Mouse (Mus musculus): ENCODE results near the gene Tns1. TPM values are rescaled to one million over a fixed set of nuclear protein-coding genes. Genes with fewer than 3 reads are reported as not detected.

Tns1 gene
- polyA plus RNA-seq, 1 experiment, result 35.5 TPM

GRCm38 (mm10) chr1:73910111-73910510 lies 214.1 kb downstream of the Tns1 start:
- Histone ChIP-seq H3K4me1 (ENCODE audit: control insufficient read depth, insufficient read depth, low read length) (peaks cover 15% of the 10 kb centered on the region), H3K27ac (ENCODE audit: insufficient read depth, low read depth, low read length) (no peak overlapping the region), H3K4me3 (ENCODE audit: insufficient read depth, low read length) (no peak overlapping the region)
- TF ChIP-seq POLR2A (IDR thresholded peaks at IDR 0.05; ENCODE audit: borderline replicate concordance, low read depth, low read length) (no peak), CTCF (IDR thresholded peaks at IDR 0.05; ENCODE audit: low read depth, low read length) (no peak)

- Histone ChIP-seq H3K4me1 (ENCODE audit: control insufficient read depth, insufficient read depth, low read length) (peaks cover 8% of the 10 kb centered on the region), H3K4me3 (ENCODE audit: insufficient read depth, low read length) (no peak overlapping the region), H3K27ac (ENCODE audit: insufficient read depth, low read depth, low read length) (no peak overlapping the region)
- TF ChIP-seq CTCF (IDR thresholded peaks at IDR 0.05; ENCODE audit: low read depth, low read length), result no peak
- TF ChIP-seq POLR2A (IDR thresholded peaks at IDR 0.05; ENCODE audit: borderline replicate concordance, low read depth, low read length), result no peak
These were observed 214.9 kb downstream of the Tns1 start for GRCm38 (mm10) chr1:73909191-73909983.

- Histone ChIP-seq H3K4me3 (ENCODE audit: insufficient read depth, low read length) (no peak overlapping the region), H3K27ac (ENCODE audit: insufficient read depth, low read depth, low read length) (no peak overlapping the region), H3K4me1 (ENCODE audit: control insufficient read depth, insufficient read depth, low read length) (0 out of 2 replicates have a peak, but pooled peaks cover 1% of the 10 kb centered on the region)
- TF ChIP-seq CTCF (IDR thresholded peaks at IDR 0.05; ENCODE audit: low read depth, low read length) (no peak), POLR2A (IDR thresholded peaks at IDR 0.05; ENCODE audit: borderline replicate concordance, low read depth, low read length) (no peak)
These were observed 215.9 kb downstream of the Tns1 start for GRCm38 (mm10) chr1:73908081-73908960.

- Histone ChIP-seq H3K27ac (ENCODE audit: insufficient read depth, low read depth, low read length) (no peak overlapping the region), H3K4me3 (ENCODE audit: insufficient read depth, low read length) (no peak overlapping the region), H3K4me1 (ENCODE audit: control insufficient read depth, insufficient read depth, low read length) (no peaks in the 10 kb centered on the region)
- no peak for TF ChIP-seq POLR2A (IDR thresholded peaks at IDR 0.05; ENCODE audit: borderline replicate concordance, low read depth, low read length)
- TF ChIP-seq CTCF (IDR thresholded peaks at IDR 0.05; ENCODE audit: low read depth, low read length), result no peak
These were observed 217.1 kb downstream of the Tns1 start for GRCm38 (mm10) chr1:73907166-73907565.

DNA sequence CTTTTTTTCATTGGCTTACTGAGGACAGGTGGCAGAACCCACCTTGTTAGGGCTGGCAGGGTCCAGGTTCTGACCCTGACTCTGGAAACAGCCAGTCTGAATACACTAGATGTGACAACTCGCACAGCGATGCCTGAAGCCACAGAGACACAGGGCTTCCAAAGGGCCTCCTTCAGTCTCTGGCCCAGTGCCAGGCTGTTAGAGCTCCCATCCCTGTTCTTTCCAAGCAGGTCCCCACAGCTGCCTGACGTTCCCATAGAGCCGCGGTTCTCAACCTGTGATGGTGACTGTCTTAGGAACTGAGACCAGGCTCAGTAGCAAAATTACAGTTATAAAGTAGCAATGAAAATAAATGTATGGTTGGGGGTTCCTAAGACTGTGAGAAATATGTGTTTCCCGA lies 217.9 kb downstream of the Tns1 start:
- no peak for TF ChIP-seq CTCF (IDR thresholded peaks at IDR 0.05; ENCODE audit: low read depth, low read length)
- H3K4me3 ChIP-seq (ENCODE audit: insufficient read depth, low read length), result no peak overlapping the region
- H3K27ac ChIP-seq (ENCODE audit: insufficient read depth, low read depth, low read length), result no peak overlapping the region
- H3K4me1 ChIP-seq (ENCODE audit: control insufficient read depth, insufficient read depth, low read length), result no peaks in the 10 kb centered on the region

DNA sequence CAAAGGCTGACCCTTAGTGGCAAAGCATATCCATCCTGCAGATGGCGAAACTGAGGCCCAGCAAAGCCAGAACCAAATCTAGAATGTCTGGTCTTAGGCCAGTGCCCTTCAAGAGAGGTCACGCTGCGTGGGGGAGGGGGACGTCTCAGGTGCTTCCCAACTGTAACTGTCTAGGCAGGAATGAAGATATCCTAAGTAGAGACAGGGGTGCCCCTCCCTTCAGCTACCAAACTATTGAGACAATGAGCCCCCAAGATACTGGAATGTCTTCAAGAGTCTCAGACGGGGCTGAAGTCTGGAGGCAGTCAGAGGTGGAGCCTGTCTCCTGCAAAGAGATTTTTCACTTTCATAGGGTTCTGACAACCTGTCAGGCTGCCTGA lies 218.4 kb downstream of the Tns1 start:
- H3K4me3 ChIP-seq (ENCODE audit: insufficient read depth, low read length), result no peak overlapping the region
- H3K4me1 ChIP-seq (ENCODE audit: control insufficient read depth, insufficient read depth, low read length), result no peaks in the 10 kb centered on the region
- TF ChIP-seq CTCF (IDR thresholded peaks at IDR 0.05; ENCODE audit: low read depth, low read length), result no peak
- TF ChIP-seq POLR2A (IDR thresholded peaks at IDR 0.05; ENCODE audit: borderline replicate concordance, low read depth, low read length), result no peak
- no peak overlapping the region for H3K27ac ChIP-seq (ENCODE audit: insufficient read depth, low read depth, low read length)

GRCm38 (mm10) chr1:73905111-73905810 lies 219.0 kb downstream of the Tns1 start:
- H3K4me1 ChIP-seq (ENCODE audit: control insufficient read depth, insufficient read depth, low read length), result no peaks in the 10 kb centered on the region
- H3K4me3 ChIP-seq (ENCODE audit: insufficient read depth, low read length), result no peak overlapping the region
- no peak overlapping the region for H3K27ac ChIP-seq (ENCODE audit: insufficient read depth, low read depth, low read length)
- TF ChIP-seq CTCF (IDR thresholded peaks at IDR 0.05; ENCODE audit: low read depth, low read length), result no peak
- no peak for TF ChIP-seq POLR2A (IDR thresholded peaks at IDR 0.05; ENCODE audit: borderline replicate concordance, low read depth, low read length)

DNA sequence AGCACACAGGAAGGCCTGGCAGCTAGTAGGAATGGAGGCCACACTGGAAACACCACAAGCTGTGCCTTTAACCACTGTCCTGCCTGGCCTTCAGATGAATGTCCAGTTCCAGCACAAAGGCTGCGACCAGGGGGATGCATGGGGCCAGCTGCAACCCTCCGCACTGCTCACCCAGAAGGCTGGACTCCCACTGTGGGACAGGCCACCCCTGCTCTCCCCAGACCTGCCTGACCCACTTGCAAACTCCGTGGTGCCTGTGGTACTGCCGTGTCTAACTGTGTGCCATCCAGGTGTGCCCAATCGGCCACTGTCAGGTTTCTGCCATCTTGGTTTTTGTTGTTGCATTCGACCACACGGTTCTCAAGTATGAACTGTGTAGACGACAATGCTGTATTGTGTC lies 219.6 kb downstream of the Tns1 start:
- H3K4me3 ChIP-seq (ENCODE audit: insufficient read depth, low read length), result no peak overlapping the region
- H3K27ac ChIP-seq (ENCODE audit: insufficient read depth, low read depth, low read length), result no peak overlapping the region
- no peak for TF ChIP-seq CTCF (IDR thresholded peaks at IDR 0.05; ENCODE audit: low read depth, low read length)
- TF ChIP-seq POLR2A (IDR thresholded peaks at IDR 0.05; ENCODE audit: borderline replicate concordance, low read depth, low read length), result no peak
- no peaks in the 10 kb centered on the region for H3K4me1 ChIP-seq (ENCODE audit: control insufficient read depth, insufficient read depth, low read length)

GRCm38 (mm10) chr1:73903035-73903434 lies 221.2 kb downstream of the Tns1 start:
- no peak for TF ChIP-seq CTCF (IDR thresholded peaks at IDR 0.05; ENCODE audit: low read depth, low read length)
- no peak for TF ChIP-seq POLR2A (IDR thresholded peaks at IDR 0.05; ENCODE audit: borderline replicate concordance, low read depth, low read length)
- no peak overlapping the region for H3K4me3 ChIP-seq (ENCODE audit: insufficient read depth, low read length)
- H3K27ac ChIP-seq (ENCODE audit: insufficient read depth, low read depth, low read length), result no peak overlapping the region
- H3K4me1 ChIP-seq (ENCODE audit: control insufficient read depth, insufficient read depth, low read length), result no peaks in the 10 kb centered on the region

All from bone marrow macrophage, adult 2 months (primary cell).